Mouse (Mus musculus): ENCODE measurements around the gene Fam198b.

- TF ChIP-seq CTCF (IDR thresholded peaks at IDR 0.05; ENCODE audit: extremely low read depth, insufficient read depth, insufficient read length, insufficient replicate concordance) (no peak), POLR2A (IDR thresholded peaks at IDR 0.05; ENCODE audit: low read depth, low read length) (no peak)
Measured at GRCm38 (mm10) chr3:79957752-79958151, 73.4 kb downstream of the Fam198b start.

All from spleen, adult 2 months (tissue).